Mouse (Mus musculus): Measurements from ENCODE around the gene Pik3cb. TPM values are rescaled to one million over a fixed set of nuclear protein-coding genes. Genes with fewer than 3 reads are reported as not detected.

Gene Pik3cb
- polyA plus RNA-seq, 1 experiment from 2014 or later, result 2.9 TPM

Other genes with a start within 250 kb of the Pik3cb start
- not detected in 2 replicates for gene 7420426K07Rik, start 237.5 kb downstream of the Pik3cb start, polyA plus RNA-seq (2015; fragmentation: Nextera tagmentation; extraction: Ambion mirVana)
- 0.24 and 0.45 TPM in 2 replicates for gene Foxl2, start 185.3 kb downstream of the Pik3cb start, polyA plus RNA-seq (2015; fragmentation: Nextera tagmentation; extraction: Ambion mirVana)
- 107 and 115 TPM in 2 replicates for gene Faim, start 154.2 kb downstream of the Pik3cb start, polyA plus RNA-seq (2015; fragmentation: Nextera tagmentation; extraction: Ambion mirVana)
- 0.10 and 0.16 TPM in 2 replicates for gene Gm1123, start 104.9 kb downstream of the Pik3cb start, polyA plus RNA-seq (2015; fragmentation: Nextera tagmentation; extraction: Ambion mirVana)
- not detected in 2 replicates for gene Faiml, start 96.6 kb upstream of the Pik3cb start, polyA plus RNA-seq (2015; fragmentation: Nextera tagmentation; extraction: Ambion mirVana)
- gene Cep70, start 102.7 kb upstream of the Pik3cb start, polyA plus RNA-seq (2015; fragmentation: Nextera tagmentation; extraction: Ambion mirVana), result 50.7 and 55.3 TPM in 2 replicates
- 0.76 and 0.93 TPM in 2 replicates for gene Esyt3, start 217.9 kb upstream of the Pik3cb start, polyA plus RNA-seq (2015; fragmentation: Nextera tagmentation; extraction: Ambion mirVana)

Data from hindbrain, embryonic 16.5 days (tissue).